Mouse (Mus musculus): ENCODE measurements around the gene Ncoa6. TPM values are rescaled to one million over a fixed set of nuclear protein-coding genes. Genes with fewer than 3 reads are reported as not detected.
"Not testable (repeated sequence)": the region's sequence is repeated elsewhere in the genome, so short reads cannot be mapped to it uniquely, and the experiment has no call there.

Gene Ncoa6
- total and polyA plus RNA-seq, 2 experiments from 2014 or later: 25.7 to 43.4 TPM

DNA sequence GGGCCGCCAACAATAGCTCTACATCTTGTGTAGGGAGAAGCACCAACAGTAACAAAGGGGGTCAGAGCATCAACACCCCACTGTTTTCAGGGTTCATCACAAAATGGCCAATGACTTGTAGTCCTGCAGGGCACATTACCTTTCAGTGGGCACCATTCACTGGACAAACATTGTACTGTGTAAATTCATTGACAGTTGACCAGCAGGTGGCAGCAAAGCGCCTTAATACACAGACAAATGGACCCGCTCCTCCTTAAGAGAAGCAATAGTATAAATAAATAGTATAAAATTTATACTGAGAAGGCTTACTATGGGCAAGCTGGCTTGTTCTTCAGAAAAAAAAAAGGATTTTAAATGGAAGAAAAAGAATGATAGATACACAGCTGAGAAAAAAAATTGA is 8.3 kb upstream of the Ncoa6 start:
- 39% methylated on average over 3 of the region's 3 CpGs for WGBS
- H3K27ac ChIP-seq: no peak overlapping the region
- H3K4me1 ChIP-seq (ENCODE audit: insufficient read depth, low read length): no peaks in the 10 kb centered on the region
- H3K9ac ChIP-seq (replicated peaks; ENCODE audit: low read length): no peak overlapping the region
- no peaks in the 10 kb centered on the region for H3K27me3 ChIP-seq (ENCODE audit: insufficient read depth, low read length)
- peak; percentile 72 for TF ChIP-seq CTCF (IDR thresholded peaks at IDR 0.05; ENCODE audit: low read depth)
- H3K4me3 ChIP-seq (ENCODE audit: low read length): no peak overlapping the region
- peak; percentile 47; the same call in 1 of the 2 replicates for ATAC-seq
- no peaks in the 10 kb centered on the region for H3K9me3 ChIP-seq (ENCODE audit: low read length)
- H3K4me2 ChIP-seq (ENCODE audit: low read depth, low read length): no peak overlapping the region
- DNase-seq (ENCODE audit: low spot score): peak; percentile 88
- no peaks in the 10 kb centered on the region for H3K36me3 ChIP-seq (ENCODE audit: insufficient read depth, low read length)

GRCm38 (mm10) chr2:155472671-155473569 is 774 bp downstream of the Ncoa6 start:
- Histone ChIP-seq H3K9me3 (ENCODE audit: low read length) (no peaks in the 10 kb centered on the region), H3K27me3 (ENCODE audit: insufficient read depth, low read length) (no peaks in the 10 kb centered on the region), H3K4me3 (ENCODE audit: low read length) (peak overlapping the region; percentile 94), H3K9ac (replicated peaks; ENCODE audit: low read length) (peak overlapping the region; percentile 98), H3K4me1 (ENCODE audit: insufficient read depth, low read length) (peaks cover 9% of the 10 kb centered on the region; the same call in 1 of the 2 replicates), H3K36me3 (ENCODE audit: insufficient read depth, low read length) (no peaks in the 10 kb centered on the region), H3K4me2 (ENCODE audit: low read depth, low read length) (peak overlapping the region; percentile 83), H3K27ac (peak overlapping the region; percentile 97)
- DNase-seq (ENCODE audit: low spot score) (peak; percentile 61), ATAC-seq (peak; percentile 79)
- 1% methylated on average over 51 of the region's 71 CpGs for WGBS
- TF ChIP-seq CTCF (IDR thresholded peaks at IDR 0.05; ENCODE audit: low read depth): no peak

DNA sequence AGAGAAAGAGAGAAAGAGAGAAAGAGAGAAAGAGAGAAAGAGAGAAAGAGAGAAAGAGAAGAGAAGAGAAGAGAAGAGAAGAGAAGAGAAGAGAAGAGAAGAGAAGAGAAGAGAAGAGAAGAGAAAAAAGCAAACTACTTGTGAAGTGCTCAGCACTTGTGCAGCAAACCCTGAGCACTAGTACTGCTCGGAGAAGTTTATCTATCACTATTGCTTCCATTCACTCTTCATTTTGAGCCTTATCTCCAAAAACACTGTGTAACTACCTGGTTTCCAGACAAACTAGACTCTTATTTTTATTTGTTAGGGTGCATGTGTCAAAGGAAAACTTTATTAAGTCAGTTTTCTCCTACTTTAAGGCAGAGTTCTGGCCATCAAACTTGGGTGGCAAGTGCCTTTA is 6.8 kb downstream of the Ncoa6 start:
- Histone ChIP-seq H3K9me3 (ENCODE audit: low read length) (no peaks in the 10 kb centered on the region), H3K27me3 (ENCODE audit: insufficient read depth, low read length) (no peaks in the 10 kb centered on the region), H3K4me2 (ENCODE audit: low read depth, low read length) (no peak overlapping the region), H3K4me3 (ENCODE audit: low read length) (no peak overlapping the region), H3K27ac (no peak overlapping the region), H3K9ac (replicated peaks; ENCODE audit: low read length) (no peak overlapping the region), H3K4me1 (ENCODE audit: insufficient read depth, low read length) (0 out of 2 replicates have a peak, but pooled peaks cover 4% of the 10 kb centered on the region), H3K36me3 (ENCODE audit: insufficient read depth, low read length) (no peaks in the 10 kb centered on the region)
- DNase-seq (ENCODE audit: low spot score) (no peak), ATAC-seq (no peak)
- no peak for TF ChIP-seq CTCF (IDR thresholded peaks at IDR 0.05; ENCODE audit: low read depth)
- WGBS: 100% methylated on average over 1 of the region's 1 CpGs

DNA sequence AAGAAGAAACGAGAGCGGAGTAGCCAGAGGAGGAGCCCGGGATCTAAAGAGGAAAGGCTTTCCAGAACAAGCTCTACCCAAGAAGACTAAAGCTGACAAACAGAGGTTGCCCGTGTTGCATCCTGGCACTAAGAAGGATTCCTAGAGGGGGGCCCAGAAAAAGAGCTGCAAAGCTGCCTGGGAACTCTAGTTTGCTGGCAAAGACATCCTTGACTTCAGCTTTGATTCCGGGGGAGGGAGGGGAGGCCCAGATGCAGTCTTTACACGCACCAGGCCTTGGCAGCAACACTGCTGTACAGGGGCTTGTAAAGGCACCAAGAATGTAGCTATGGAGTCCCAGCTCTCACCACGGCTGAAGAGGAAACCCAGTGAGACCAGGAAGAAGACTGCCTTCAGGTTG is 20.1 kb downstream of the Ncoa6 start:
- ATAC-seq (peak; percentile 85), DNase-seq (ENCODE audit: low spot score) (peak; percentile 70)
- WGBS: 54% methylated on average over 7 of the region's 7 CpGs
- Histone ChIP-seq H3K4me2 (ENCODE audit: low read depth, low read length) (no peak overlapping the region), H3K4me1 (ENCODE audit: insufficient read depth, low read length) (no peaks in the 10 kb centered on the region), H3K27me3 (ENCODE audit: insufficient read depth, low read length) (no peaks in the 10 kb centered on the region), H3K4me3 (ENCODE audit: low read length) (no peak overlapping the region), H3K9ac (replicated peaks; ENCODE audit: low read length) (no peak overlapping the region), H3K9me3 (ENCODE audit: low read length) (no peaks in the 10 kb centered on the region), H3K27ac (peak overlapping the region; percentile 13), H3K36me3 (ENCODE audit: insufficient read depth, low read length) (no peaks in the 10 kb centered on the region)
- no peak for TF ChIP-seq CTCF (IDR thresholded peaks at IDR 0.05; ENCODE audit: low read depth)

DNA sequence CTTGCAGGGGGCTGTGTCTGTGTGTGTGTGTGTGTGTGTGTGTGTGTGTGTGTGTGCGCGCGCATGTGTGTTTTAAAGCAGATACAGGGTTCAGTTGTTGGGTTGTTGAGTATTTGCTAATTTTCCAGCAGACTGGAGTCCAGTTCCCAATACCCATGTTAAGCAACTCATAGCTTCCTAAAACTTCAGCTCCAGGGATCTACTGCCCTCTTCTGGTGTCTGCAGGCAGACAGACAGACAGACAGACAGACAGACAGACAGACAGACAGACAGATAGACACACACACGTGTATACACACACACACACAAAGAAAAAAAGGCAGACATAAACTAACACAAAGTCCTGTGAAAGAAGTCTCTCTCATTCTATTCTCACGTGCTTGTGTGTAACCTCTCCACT is 22.4 kb downstream of the Ncoa6 start:
- no peak overlapping the region for H3K4me3 ChIP-seq (ENCODE audit: low read length)
- TF ChIP-seq CTCF (IDR thresholded peaks at IDR 0.05; ENCODE audit: low read depth): peak; percentile 32
- H3K27me3 ChIP-seq (ENCODE audit: insufficient read depth, low read length): no peaks in the 10 kb centered on the region
- no peak for DNase-seq (ENCODE audit: low spot score)
- no peak for ATAC-seq
- no peaks in the 10 kb centered on the region for H3K4me1 ChIP-seq (ENCODE audit: insufficient read depth, low read length)
- H3K36me3 ChIP-seq (ENCODE audit: insufficient read depth, low read length): no peaks in the 10 kb centered on the region
- no peak overlapping the region for H3K4me2 ChIP-seq (ENCODE audit: low read depth, low read length)
- H3K9ac ChIP-seq (replicated peaks; ENCODE audit: low read length): no peak overlapping the region
- H3K27ac ChIP-seq: no peak overlapping the region
- H3K9me3 ChIP-seq (ENCODE audit: low read length): no peaks in the 10 kb centered on the region
- 93% methylated on average over 5 of the region's 5 CpGs for WGBS

DNA sequence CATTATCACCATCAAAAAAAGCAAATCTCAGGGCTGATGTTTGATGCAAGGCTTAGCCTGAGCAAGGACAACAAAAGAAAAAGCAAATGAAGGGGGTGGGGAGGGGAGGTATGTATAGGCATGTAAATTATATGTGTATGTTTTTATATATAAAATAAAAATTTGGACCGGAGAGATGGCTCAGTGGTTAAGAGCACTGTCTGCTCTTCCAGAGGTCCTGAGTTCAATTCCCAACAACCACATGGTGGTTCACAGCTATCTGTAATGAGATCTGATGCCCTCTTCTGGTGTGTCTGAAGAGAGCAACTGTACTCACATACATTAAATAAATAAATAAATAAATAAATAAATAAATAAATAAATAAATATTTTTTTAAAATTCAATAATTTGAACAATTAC is 25.8 kb downstream of the Ncoa6 start:
- H3K9me3 ChIP-seq (ENCODE audit: low read length); H3K4me1 ChIP-seq (ENCODE audit: insufficient read depth, low read length); H3K9ac ChIP-seq (replicated peaks; ENCODE audit: low read length); H3K27ac ChIP-seq; H3K36me3 ChIP-seq (ENCODE audit: insufficient read depth, low read length); H3K27me3 ChIP-seq (ENCODE audit: insufficient read depth, low read length); H3K4me3 ChIP-seq (ENCODE audit: low read length); ATAC-seq; H3K4me2 ChIP-seq (ENCODE audit: low read depth, low read length); DNase-seq (ENCODE audit: low spot score): not testable (repeated sequence)
- 100% methylated on average over 1 of the region's 1 CpGs for WGBS

DNA sequence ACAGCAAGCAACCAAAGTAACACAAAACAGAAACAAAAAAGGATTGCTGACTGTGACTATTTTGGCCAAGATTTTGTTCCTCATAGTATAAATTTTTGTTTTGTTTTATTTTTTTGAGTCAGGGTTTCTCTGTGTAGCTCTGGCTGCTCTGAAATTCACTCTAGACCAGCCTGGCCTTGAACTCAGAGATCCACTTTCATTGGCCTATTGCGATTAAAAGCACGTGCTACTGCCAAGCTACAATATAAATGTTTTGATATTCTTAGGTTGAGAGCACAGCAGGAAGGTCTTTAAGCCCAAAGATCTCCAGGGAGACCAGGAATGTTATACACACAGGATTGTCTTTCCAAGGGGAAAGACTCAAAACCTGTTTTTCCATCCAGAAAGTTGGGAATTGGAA is 30.2 kb downstream of the Ncoa6 start:
- no peak for ATAC-seq
- Histone ChIP-seq H3K27me3 (ENCODE audit: insufficient read depth, low read length) (no peaks in the 10 kb centered on the region), H3K4me1 (ENCODE audit: insufficient read depth, low read length) (no peaks in the 10 kb centered on the region), H3K36me3 (ENCODE audit: insufficient read depth, low read length) (no peaks in the 10 kb centered on the region), H3K27ac (no peak overlapping the region), H3K4me2 (ENCODE audit: low read depth, low read length) (no peak overlapping the region), H3K9ac (replicated peaks; ENCODE audit: low read length) (no peak overlapping the region), H3K4me3 (ENCODE audit: low read length) (no peak overlapping the region), H3K9me3 (ENCODE audit: low read length) (no peaks in the 10 kb centered on the region)
- DNase-seq (ENCODE audit: low spot score): no peak
- no peak for TF ChIP-seq CTCF (IDR thresholded peaks at IDR 0.05; ENCODE audit: low read depth)
- WGBS: 42% methylated on average over 2 of the region's 2 CpGs

All from hindbrain, postnatal 0 days (tissue).